Mouse (Mus musculus) ES-Bruce4 (cell line): ENCODE results near the gene Adgrg5.

Experiments
- CTCF ChIP-seq: IDR thresholded peaks from one replicate; pipeline ENCODE4 v1.8.1; 2011; ENCODE audit warnings: low read depth, low read length
- EP300 ChIP-seq: IDR thresholded peaks from 2 replicates; pipeline ENCODE4 v1.6.1; 2011; ENCODE audit warnings: low read depth, low read length; ENCODE audit not compliant: insufficient read depth

GRCm38 (mm10) chr8:94875096-94875870 lies 48.2 kb upstream of the Adgrg5 start:
- TF ChIP-seq EP300 (no peak), CTCF (no peak)
